Comparison of ENCODE assay signal across 8 mouse cellular contexts in the genomic region with DNA sequence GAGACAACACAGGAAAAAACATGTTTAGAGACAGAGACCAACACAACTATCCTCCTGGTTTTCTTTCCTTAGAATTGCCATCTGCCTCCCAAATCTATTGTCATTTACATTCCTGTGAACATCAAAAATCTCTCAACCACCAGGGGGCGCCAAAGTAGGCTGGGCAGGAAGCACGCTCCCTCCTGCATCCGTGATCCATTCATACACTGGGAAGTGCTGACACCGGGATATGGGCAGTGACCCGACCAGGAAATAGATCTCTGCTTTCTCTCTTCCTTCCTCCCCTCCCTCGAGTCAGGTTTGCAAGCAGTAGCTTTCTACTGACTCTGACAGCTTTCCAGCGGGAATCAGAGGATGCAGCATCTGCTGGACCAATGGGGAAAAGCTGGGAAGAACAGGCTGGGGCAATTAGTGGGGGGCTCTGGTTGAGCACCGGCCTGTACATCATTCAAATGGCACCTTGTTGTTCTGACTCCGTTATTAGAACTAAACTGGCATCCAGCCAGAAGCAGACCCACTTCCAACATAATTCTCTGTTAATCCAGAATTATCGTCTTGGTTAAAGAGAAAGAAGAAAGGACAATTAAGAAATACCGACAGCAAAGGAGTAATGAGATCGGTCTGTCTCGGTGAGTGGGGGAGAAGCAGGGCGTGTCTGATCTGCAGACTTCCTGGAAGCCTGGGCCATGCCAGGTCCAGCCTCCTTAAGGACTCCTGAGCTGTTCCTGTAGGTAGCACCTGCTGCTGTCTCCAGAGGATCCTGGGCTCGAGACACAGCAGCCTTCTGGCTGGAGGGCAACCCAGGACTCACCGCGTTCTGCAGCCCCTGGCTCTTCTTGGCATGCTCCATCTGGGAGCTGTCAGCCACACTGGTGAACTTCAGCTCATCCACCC. TPM values are rescaled to one million over a fixed set of nuclear protein-coding genes. Genes with fewer than 3 reads are reported as not detected.
A peak's percentile ranks its signal among the peaks of the same experiment; 100 is the strongest.
DNase-seq lines count a peak whose midpoint lies in the region; TF ChIP-seq lines count a peak whose summit lies in the region.

No protein-coding gene starts in this region.

- no peak overlapping the region for H3K9ac ChIP-seq in liver, adult 2 months (ENCODE audit: low read depth, low read length)

- H3K79me2 ChIP-seq in liver, adult 2 months (ENCODE audit: control insufficient read depth, insufficient read depth, low read length) = no peaks in the 10 kb centered on the region

- H3K27me3 ChIP-seq in liver, adult 2 months (ENCODE audit: control insufficient read depth, insufficient read depth, low read length) = no peaks in the 10 kb centered on the region

- no peak for TF ChIP-seq POLR2A in liver, adult 2 months (IDR thresholded peaks at IDR 0.05; ENCODE audit: extremely low read depth, insufficient read depth, low read length)

- TF ChIP-seq CTCF in gastrocnemius, adult 2 months (IDR thresholded peaks at IDR 0.05) = peak; percentile 87
- peak; percentile 90 for TF ChIP-seq CTCF in liver, adult 2 months (IDR thresholded peaks at IDR 0.05; ENCODE audit: low read depth, low read length)

- intact Hi-C loops in gastrocnemius, adult 2 months (cut with DNase I) = loop anchor here (2.0 kb wide), 1 partner anchor 30 kb away; no protein-coding TSS in a partner anchor

- peak; percentile 46 to 53 for DNase-seq in urinary bladder, adult 18-20 months (ENCODE audit: low spot score in 2 of 2)
- DNase-seq in urinary bladder, postnatal 10 days (ENCODE audit: low spot score) = no peak
- peak; percentile 44 for DNase-seq in c-Kit-positive CD71-negative TER-119-negative erythroid progenitor cells, embryonic 14.5 days (ENCODE audit: low read depth)
- DNase-seq in gastrocnemius, adult 2 months = peak; percentile 84
- peak; percentile 42 to 78 for DNase-seq in kidney, adult 8-10 months
- peak; percentile 52 for DNase-seq in liver, adult 2 months (ENCODE audit: extremely low read depth, low read depth, low spot score)
- peak; percentile 66 for DNase-seq in ovary, postnatal 14 days (ENCODE audit: low spot score)
- peak; percentile 49 to 84 for DNase-seq in urinary bladder, postnatal 4 days (ENCODE audit: low spot score in 2 of 2)

- no peaks in the 10 kb centered on the region for H3K36me3 ChIP-seq in liver, adult 2 months (ENCODE audit: control insufficient read depth, insufficient read depth, low read length)

- H3K4me3 ChIP-seq in gastrocnemius, adult 2 months = peak overlapping the region; percentile 51
- peak overlapping the region; percentile 13; the same call in 1 of the 2 replicates for H3K4me3 ChIP-seq in liver, adult 2 months (ENCODE audit: insufficient read depth, low read depth, low read length)

- peak overlapping the region; percentile 44; the same call in 1 of the 2 replicates for H3K27ac ChIP-seq in gastrocnemius, adult 2 months
- no peak overlapping the region for H3K27ac ChIP-seq in liver, adult 2 months (replicated peaks; ENCODE audit: insufficient read depth, low read depth, low read length)

- H3K4me1 ChIP-seq in liver, adult 2 months (ENCODE audit: control insufficient read depth, insufficient read depth, low read length) = no peaks in the 10 kb centered on the region

- 36% methylated on average over 17 of the region's 17 CpGs for WGBS in liver, adult 2 months

RNA-seq across cellular contexts. Expression of gene Nrap, which starts 33.1 kb away (rescaled TPM):
- total RNA-seq in gastrocnemius, adult 2 months (2021) = 100 to 1,000 TPM; 675 to 914 TPM
- total RNA-seq in liver, adult 2 months (2014; rRNA removed) = 0.07 and 0.55 TPM in 2 replicates
- polyA plus RNA-seq in liver, adult 2 months (2012; rRNA removed) = 0.04 and 0.11 TPM in 2 replicates

RNA-seq across cellular contexts. Expression of gene Casp7, which starts 40.2 kb away (rescaled TPM):
- total RNA-seq in gastrocnemius, adult 2 months (2021) = 1 to 10 TPM; 2.4 to 4.9 TPM
- total RNA-seq in liver, adult 2 months (2014; rRNA removed) = 27.8 and 38.8 TPM in 2 replicates
- 15.8 and 19.0 TPM in 2 replicates for polyA plus RNA-seq in liver, adult 2 months (2012; rRNA removed)

Comparison
In these comparisons a context has a peak if more than half of its experiments do, and no peak if none do; other contexts are left out.
1. RNA of gene Nrap, which starts 33.1 kb away (total RNA-seq): 675 to 914 TPM in gastrocnemius, adult 2 months; 0.07 to 0.55 TPM in liver, adult 2 months; every median in the first group is over 100 times any median in the second.